Mouse (Mus musculus) common myeloid progenitor, adult 5-6 weeks (primary cell): ENCODE data around the gene Rbms3. TPM values are rescaled to one million over a fixed set of nuclear protein-coding genes. Genes with fewer than 3 reads are reported as not detected.

Experiments
- ATAC-seq: replicated peaks from 2 replicates; pipeline ENCODE4 v1.8.0; 2016; ENCODE audit warnings: low read depth, mild to moderate bottlenecking, moderate TSS enrichment, inconsistent platforms; ENCODE audit not compliant: poor library complexity, severe bottlenecking
- total RNA-seq: library from RNA; stranded (forward); fragments of 200-1000, 187-1606 nt; gene quantifications from 2 replicates; pipeline ENCODE4 v1.2.3, GENCODE M21; 2017

The Rbms3 gene
- total RNA-seq, 1 experiment from 2014 or later = not detected

DNA sequence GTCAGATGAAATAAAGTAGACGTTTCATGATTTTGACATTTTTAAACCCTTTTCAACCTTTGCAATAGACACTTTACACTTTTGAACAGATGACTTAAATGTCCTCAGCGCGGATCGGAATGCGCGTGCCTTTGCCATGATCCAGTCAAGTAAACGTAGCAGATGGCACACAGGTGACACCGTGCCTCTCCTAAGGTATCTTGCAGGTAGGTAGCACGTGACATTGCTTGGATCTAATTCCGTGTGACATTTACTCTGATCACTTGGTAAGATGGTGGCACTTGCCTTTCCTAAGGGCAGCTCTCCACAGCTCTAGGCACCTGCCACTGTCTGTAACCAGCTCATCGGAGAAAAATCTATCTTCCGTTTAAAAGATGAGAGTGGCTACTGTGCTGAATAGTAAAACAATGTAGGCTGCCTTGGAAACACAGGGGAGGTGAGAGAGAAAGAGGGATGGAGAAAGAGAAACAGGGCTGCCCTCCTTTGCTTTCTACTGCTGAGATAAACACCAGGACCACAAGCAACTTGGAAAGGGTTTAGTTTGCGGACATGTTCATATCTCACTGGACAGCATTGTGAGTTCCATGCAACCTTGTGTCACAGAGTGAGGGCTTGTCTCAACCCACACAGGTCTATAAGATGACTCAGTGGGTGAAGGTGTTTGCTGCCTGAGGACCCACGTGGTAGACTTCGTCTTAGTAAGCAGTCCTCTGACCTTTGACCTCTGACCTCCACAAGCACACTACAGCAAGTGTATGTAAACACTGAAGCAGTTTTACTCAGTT, 338.5 kb downstream of the Rbms3 start:
- no peak for ATAC-seq

DNA sequence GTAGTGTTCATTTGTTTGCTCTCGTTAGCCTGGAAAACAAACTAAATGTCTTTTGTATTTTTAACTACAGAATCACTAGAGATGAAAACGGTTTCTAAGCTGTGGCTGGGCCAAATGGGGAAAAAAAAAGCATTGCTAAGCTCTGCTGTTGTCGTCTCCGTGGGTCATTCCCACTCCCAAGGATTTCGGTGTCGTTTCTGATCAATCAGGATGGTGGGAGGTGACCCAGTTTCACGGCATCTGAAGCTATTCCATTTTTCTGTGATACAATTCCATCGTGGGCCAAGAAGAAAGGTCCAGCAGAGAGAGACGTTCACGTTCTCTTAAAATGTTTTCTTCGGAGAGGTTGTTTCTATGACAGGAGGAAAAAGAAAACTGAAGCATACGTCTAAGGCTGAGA, 354.9 kb downstream of the Rbms3 start:
- no peak for ATAC-seq

DNA sequence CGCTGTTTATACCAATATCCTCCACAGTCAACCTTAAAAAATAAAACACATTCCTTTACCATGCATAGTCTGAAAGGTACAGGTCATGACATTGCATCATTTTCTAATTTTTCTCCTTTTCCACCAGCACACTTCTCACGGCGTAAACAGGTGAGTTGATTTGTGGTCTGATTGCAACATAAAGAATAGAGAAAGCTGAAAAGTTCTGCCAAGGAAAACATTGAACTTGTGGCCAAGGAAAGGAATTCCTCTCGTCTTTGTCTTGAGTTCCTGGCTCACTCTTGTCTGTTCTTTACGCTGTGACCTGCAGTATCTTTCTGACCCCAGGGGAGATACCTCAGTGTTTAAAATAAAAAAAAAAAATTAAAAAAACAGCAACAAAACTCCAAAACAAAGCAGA, 370.1 kb downstream of the Rbms3 start:
- ATAC-seq = no peak

DNA sequence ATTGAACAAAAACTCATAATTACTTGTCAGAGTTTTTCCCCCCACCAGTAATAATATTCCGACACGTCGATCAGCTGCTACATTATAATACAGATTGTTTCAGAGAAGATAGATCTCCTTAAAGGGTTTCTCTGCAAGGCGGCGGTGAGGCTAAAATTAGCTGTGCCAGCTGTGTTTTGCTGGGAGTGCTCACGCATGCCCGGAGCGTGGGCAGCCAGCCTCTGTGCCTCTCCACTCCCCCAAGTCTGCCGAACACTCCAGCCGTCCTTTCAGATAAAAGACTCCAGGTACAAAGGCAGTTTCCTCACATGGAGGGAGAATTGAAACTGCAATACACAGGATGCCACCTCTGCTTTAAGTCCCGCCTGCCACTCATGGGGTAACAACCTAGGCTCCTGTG, 376.4 kb downstream of the Rbms3 start:
- no peak for ATAC-seq

GRCm38 (mm10) chr9:117252411-117252861, 377.3 kb downstream of the Rbms3 start:
- peak; percentile 87 for ATAC-seq

DNA sequence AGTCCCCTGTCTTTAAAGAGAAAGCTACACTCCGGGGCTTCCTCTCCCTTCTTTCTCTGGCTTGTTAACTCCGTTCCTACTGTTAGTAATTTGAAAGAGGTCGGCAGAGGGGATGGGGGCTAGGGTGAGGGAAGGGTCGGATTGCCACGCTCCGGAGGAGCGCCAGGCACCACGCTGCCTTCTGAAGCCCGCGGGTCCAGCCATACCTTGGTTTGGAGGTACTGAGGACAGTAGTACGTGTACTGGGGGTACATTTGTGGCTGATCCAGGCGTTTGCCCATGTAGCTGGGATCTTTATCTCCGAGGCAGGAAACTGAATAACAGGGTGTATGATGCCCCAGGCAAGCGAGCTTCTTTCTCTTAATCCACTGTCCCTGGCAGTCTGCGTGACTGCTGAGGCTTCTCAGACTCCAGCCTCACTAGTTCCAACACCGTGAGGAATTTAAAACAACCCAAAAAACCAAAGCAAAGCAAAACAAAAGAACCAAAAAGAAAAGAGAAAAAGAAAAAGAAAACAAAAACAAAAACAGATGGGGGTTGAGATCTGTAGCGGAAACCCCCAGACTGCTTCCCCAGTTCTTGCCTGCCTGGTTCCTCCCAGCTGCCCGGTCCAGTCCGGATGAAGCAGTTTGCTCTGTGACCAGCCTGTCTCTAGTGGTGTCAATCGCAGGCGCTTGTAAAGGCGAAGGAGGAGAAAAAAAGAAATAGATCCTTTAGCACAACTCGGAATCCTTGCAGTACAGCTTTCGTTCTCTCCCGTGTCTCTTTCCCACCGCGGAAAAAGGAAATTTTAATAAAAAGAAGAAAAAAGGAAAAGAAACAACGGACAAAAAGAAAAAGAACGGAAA, 378.0 kb downstream of the Rbms3 start:
- peak; percentile 34; the same call in 1 of the 2 replicates for ATAC-seq

DNA sequence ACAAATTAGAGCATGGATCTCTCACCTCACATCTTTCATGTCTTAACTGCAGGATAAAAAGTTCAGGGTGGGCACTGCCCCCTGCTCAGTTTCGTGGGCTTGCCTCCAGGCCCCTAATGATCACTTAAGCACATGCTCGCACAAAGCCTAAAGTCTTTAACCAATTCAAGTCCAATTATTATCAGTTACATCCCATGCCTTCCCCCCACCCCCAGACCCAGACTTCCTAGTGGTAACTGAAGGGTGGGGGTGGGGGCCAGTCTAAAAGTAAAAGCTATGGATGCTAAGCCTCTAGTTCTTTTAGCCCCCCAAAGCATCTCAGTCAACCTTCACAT, 378.9 kb downstream of the Rbms3 start:
- no peak for ATAC-seq

DNA sequence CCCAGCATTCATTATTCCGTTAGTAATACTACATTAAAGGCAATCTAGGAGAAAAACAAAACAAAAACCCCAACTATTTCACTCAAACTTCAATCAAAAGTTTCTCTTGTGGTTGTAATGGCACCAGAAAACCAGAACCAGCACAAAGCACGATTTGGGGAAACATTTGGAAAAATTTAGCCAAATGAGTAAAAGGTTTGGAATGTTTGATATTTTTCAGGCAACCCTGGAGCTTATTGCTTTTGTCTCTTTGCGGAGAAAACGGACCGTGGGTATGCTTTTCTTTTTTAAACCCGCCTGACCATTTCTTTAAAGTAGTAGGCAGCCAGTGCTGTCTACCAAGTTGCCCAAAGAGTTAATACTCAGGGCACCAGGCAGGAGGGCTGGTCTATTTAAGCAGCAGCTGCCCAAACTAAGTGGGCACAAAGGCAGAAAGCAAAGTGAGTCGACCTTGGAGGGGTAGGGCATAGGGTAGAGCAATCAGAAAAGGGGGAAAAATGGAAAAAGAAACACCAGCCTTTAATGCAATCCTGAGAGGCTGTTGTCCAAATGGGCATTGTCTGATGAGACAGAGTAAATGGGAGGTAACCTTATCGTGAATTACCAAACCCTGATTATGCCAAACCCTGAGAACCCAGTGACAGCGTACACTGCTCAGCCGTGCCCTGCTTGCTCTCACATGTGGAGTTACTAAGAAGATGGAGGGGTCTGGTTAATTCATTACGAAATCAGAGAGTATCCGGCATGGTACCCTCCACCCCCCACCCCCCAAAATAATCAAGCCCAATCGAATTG, 379.5 kb downstream of the Rbms3 start:
- no peak for ATAC-seq

DNA sequence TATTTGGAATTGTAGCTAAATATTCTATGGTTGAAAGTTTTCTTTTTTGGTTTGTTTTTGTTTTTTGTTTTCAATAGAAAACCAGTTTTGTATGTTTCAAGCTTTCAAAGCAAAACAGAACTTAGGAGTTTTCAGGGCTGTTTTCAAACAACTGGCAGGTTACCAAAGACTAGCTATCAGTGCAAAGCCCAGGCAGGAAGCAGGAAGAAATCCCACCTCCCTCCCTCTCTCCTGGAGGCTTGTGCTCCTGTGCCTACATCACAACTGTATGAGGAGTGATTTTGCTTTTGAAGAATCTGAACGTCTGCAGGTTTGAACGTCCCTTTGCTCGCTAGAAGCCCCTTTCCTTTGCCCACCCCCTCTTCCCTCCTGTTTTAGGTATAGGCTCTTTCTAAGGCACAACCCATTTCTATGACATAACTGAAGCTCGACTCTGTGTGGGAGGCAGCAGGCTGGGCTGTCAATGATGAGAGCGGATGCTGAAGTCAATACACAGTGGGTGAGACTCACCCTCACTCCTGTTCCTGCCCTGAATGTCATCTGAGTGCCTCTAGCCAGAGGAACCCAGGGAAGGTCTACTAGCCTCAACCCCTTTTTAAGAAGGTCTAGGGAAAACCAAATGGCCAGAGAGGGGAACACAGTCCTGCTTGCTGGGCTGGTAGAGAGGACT, 382.3 kb downstream of the Rbms3 start:
- ATAC-seq = no peak

DNA sequence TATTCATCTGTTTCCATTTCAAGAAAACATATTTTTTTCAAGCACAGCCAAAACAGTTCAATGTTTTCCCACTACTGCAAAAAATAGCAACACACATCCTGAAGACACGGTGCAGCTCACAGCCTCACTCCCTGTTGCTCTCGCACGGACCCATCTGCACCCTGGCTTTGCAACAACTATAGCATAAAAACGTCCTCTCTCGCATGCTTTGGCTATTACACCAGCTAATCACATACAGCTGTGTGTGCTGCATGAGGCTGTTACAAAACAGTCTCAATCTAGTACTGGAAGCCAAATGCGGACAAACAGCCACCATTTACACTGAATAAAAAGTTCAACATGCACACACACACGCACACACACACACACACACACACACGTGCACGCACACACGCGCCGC, 383.5 kb downstream of the Rbms3 start:
- ATAC-seq = no peak

DNA sequence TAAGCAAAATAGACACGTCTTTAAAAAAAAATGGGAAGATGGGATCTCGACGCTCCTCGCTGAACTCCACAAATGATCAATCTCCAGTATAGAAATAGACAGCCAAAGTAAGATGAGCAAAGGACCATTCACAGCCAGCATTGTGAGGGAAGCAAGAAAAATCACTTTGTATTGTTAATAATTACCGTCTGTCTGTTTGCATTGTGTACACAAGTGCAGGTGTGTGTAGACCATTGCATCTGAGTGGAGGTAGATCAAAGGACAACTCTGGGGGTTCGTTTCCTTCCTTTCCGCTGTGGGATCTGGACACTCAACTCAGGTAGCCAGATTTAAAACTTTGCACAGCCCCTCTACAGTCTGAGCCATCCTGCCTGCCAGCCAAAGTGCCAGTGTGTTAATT, 386.3 kb downstream of the Rbms3 start:
- ATAC-seq = no peak

- ATAC-seq = no peak
These were observed 395.0 kb downstream of the Rbms3 start for GRCm38 (mm10) chr9:117234726-117235075.

DNA sequence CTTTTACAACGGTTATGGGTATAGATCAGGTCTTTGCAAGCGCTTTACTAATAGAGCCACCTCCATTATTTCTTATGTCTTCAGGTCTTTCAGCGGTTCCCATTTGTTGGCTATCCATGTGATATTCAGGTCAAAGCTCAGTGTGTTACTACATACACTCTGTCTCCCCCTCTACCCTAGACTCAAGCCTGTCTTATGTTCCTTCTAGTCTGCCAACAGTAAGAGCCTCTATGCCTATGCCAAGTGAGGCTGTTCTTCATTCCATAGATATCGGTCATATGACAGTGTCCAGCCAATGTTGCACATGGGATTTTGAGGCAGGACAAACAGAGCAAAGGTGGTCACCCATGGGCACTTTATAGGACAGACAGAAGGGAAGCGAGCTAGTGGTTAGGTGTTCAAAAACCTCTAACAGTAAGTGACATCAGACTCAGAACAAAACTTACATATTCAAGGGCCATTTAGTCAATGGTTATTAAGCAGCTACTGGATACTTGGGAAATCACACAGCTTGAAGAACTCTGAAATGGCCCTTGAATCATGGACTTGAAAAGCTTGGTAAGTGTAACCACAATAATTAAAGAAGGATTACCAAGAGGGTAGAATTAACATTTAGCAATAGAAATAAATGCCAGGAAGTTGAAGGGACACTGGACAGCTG, 395.5 kb downstream of the Rbms3 start:
- no peak for ATAC-seq

DNA sequence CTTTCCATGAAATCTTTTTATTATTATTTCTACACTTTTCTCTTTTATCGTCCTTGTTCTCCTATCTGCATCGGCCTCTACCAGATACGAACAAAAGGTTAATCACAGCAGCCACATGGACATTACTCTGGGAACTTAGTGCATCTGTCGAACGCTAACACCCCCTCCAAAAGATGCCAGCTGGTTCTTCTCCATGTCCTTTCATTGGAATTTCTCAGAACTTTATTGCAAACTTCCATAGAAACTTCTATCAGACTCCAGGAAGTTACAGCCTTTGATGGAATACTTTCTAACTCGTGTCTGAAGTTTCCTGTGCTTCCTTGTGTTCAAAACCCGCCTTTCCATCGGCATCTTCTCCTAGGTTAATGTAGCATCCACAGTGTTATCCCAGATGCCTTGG, 407.0 kb downstream of the Rbms3 start:
- ATAC-seq = no peak

GRCm38 (mm10) chr9:117221481-117221880, 408.2 kb downstream of the Rbms3 start:
- no peak for ATAC-seq

- ATAC-seq = no peak
These were observed 413.5 kb downstream of the Rbms3 start for GRCm38 (mm10) chr9:117216026-117216755.

GRCm38 (mm10) chr9:117212023-117212422, 417.7 kb downstream of the Rbms3 start:
- ATAC-seq = no peak

GRCm38 (mm10) chr9:117210344-117210743, 419.4 kb downstream of the Rbms3 start:
- no peak for ATAC-seq

GRCm38 (mm10) chr9:117205395-117205794, 424.3 kb downstream of the Rbms3 start:
- ATAC-seq = no peak
